Mouse (Mus musculus) splenic B cell, adult 2 months (primary cell): Measurements from ENCODE around the gene Ms4a2.

Experiments used
- DNase-seq: peaks from one replicate; pipeline ENCODE4 v3.0.0-alpha.2; 2011; ENCODE audit warnings: low read depth, low spot score
- H3K27me3 ChIP-seq: 2 replicates; pipeline ENCODE4 v1.6.1; 2012; ENCODE audit warnings: mild to moderate bottlenecking, low read length, moderate library complexity, mixed read lengths; ENCODE audit not compliant: control insufficient read depth, poor library complexity, insufficient read depth, severe bottlenecking
- H3K36me3 ChIP-seq: 2 replicates; pipeline ENCODE4 v1.6.1; 2012; ENCODE audit warnings: mild to moderate bottlenecking, low read length, moderate library complexity, mixed read lengths; ENCODE audit not compliant: control insufficient read depth, poor library complexity, insufficient read depth, severe bottlenecking

Ms4a2 gene

DNA sequence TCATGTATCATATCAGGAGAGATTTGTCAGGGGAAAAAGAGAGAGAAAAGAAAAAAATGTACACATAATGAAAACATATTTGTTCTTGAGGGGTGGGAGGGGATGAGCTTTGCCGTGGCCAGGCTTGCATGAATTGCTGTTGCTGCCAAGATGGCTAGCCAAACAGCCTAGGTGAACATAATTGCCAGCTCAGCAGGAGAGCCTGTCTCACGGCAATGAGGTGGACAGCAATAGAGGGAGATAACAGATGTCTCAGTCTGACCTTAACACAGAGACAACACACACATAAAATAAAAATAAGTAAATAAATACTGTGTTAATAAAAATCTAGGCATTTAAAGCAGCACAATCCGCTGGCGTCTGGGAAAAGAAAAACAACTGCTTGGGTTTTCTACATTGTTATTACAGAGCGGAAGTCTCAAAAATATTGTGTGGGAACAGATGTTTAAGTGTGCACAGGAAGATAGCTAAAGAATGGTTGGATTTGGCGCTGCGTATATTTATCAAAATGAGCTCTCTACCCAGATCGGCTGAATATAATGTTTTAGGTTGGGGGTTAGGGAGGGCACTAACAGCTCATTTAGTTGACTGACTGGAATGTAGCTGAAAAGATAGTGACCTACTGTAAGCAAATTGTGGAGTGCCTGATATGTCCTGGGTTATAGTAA lies 9.6 kb downstream of the Ms4a2 start:
- Histone ChIP-seq H3K27me3 (no peaks in the 10 kb centered on the region), H3K36me3 (no peaks in the 10 kb centered on the region)
- DNase-seq = no peak

DNA sequence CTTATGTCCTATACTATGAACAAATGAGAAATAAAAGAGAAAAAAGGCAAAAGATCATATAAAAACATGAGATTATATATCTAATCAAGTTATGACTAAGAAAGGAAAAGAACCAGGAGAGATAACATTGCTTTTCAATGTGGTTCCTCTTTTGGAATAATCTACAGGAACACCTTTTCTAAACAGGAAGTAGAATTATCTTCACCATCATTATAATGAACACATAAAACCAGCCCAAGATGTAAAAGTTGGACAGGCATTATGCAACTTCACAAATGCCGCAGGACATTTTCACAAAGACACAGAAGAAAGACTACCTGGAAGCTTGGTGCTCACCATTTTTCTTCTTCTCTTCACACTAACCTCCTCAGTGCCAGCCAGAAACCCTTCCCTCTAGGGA lies 10.4 kb downstream of the Ms4a2 start:
- Histone ChIP-seq H3K36me3 (no peaks in the 10 kb centered on the region), H3K27me3 (no peaks in the 10 kb centered on the region)
- DNase-seq = no peak

DNA sequence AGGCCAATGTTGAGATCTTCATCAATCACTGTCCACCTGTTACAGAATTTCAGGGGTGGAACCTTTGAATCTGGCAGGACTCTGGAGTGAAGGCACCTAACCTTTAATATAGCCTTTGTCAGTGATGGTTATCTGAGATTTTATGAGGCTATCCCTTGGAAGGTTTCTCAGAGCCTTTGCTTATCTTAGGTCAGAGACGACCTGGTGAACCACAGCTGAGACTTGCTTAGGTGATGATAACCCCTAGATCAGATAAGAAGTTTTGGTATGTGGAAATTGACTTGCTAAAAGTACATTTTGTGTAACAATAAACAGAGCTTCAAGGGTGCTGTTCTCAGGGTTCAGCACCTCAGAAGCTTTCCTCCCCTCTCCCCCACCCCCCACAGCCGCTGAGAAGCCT lies 11.2 kb downstream of the Ms4a2 start:
- H3K27me3 ChIP-seq = no peaks in the 10 kb centered on the region
- no peak for DNase-seq
- no peaks in the 10 kb centered on the region for H3K36me3 ChIP-seq

DNA sequence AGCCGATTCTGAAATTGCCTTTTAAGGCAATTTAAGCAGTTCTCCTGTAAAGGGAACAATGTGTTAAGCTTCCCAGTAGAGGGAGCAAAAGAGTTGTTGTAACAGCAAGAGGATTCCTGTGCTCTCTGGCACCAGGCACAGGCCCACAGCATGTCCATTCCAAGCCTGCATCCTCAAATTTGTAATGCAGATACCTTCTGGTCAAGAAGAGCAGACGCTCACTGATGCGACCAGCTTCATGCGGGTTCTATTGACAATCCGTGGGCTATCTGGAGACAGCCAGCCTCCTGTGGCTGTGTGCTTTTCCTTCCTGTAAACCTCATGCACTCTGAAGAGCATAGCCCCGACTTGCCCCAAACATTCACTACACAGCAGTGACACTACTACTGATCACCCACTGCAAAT lies 12.0 kb downstream of the Ms4a2 start:
- Histone ChIP-seq H3K36me3 (no peaks in the 10 kb centered on the region), H3K27me3 (no peaks in the 10 kb centered on the region)
- peak; percentile 77 for DNase-seq

DNA sequence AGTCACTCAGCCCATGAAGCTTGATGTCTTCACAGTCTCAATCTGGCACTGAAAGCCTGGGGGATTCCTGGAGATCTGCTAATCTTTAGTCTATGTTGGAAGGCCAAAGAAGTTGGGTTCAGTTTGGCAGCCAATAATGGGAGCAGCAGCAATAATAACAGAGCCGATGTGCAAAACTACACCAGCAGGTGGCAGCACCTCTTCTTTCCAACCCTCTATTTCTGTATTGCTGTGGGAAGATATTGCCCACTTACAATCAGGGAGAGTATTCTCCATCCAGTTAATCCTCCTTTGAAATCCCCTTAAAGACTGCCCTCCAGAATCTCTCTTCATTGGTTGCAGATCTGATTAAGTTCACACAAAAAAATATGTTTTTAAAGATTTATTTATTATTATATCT lies 15.3 kb downstream of the Ms4a2 start:
- no peaks in the 10 kb centered on the region for H3K36me3 ChIP-seq
- H3K27me3 ChIP-seq = no peaks in the 10 kb centered on the region
- peak; percentile 79 for DNase-seq

DNA sequence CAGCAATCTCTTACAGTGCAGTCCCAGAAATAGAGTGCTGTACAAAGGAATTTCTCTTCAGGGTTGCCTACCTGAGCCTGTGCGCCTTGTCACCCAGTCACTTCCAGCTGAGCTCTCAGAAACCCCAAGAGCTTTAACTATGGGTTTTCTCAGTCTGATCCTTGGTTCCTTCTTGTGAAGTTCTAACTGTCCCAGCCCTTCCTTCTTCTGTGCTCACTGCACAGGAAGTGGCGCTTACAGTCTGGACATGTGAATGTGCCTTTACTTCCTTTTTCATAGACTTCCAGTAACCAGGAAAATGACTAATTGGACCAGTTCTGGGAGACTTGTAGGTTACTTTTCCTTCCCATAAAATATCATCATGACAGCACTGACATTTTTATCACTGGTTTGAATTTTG lies 18.9 kb downstream of the Ms4a2 start, which contains the start of gene Ms4a6d:
Gene Ms4a6d, minus strand, starts transcription at position 247 of the 400 bp plus-strand sequence.
- no peak for DNase-seq
- H3K27me3 ChIP-seq = no peaks in the 10 kb centered on the region
- no peaks in the 10 kb centered on the region for H3K36me3 ChIP-seq

DNA sequence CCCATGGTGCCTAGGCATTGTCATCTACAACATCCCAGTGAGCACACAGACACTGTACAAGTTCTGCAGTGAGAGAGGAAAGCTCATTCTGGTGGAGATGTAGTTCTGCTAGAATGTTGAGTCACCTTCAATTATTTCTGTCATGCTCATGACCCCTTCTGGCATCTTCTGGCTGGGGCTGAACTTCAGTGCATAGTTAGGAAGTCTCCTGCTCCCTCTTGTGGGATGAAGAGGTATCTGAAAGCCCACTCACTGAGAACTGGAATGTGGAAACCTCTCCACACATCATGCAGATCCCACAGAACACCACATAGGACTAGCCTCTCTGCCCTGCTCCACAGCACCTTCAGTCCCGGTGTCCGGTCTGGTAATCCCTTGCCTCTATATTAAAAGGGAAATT lies 21.5 kb downstream of the Ms4a2 start:
- peak; percentile 85 for DNase-seq
- no peaks in the 10 kb centered on the region for H3K36me3 ChIP-seq
- H3K27me3 ChIP-seq = no peaks in the 10 kb centered on the region

DNA sequence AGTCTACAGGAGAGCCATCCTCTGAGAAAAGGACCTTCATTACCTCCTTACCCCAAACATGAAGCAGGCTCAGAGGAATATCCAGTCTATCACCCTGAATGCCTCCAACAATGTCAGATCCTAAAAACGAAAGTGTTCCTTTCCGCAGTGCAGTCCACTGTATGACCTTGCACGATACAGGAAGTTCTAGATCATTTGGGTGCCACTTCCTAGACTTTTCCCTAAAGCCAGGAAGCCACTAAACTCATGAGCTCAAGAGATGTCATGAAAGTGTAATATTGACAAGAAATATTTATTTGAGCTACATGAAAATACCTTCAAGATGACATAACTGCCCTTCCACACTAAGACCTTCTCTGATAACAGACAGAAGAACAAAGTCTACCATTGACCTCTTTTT lies 22.2 kb downstream of the Ms4a2 start:
- no peaks in the 10 kb centered on the region for H3K36me3 ChIP-seq
- no peaks in the 10 kb centered on the region for H3K27me3 ChIP-seq
- no peak for DNase-seq

DNA sequence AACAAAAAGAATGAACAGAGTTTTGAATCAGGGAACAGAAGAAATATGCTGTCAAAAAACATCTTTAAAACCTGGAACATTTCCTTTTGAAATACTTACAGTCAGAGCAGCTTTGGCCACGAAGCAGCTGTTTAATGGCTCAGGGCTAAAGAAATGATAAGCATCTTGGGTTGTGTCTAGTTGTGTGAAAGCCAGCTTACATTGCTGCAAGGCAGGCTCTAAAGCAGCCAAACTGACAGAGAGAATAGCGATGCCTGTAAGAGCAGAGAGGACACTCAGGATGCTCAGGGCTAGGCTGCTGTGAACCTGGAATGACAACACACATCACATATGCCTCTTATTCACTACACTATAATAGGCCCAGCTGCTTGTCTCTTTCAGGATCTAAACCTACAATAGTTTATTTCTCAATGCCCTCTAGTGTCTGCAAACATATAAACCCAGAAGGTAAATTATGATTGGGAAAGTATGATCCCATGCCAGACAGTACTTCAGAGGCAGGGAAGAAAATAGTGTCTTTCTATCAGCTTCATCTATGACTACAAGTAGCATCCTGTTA lies 33.5 kb downstream of the Ms4a2 start:
- no peaks in the 10 kb centered on the region for H3K36me3 ChIP-seq
- no peaks in the 10 kb centered on the region for H3K27me3 ChIP-seq
- DNase-seq = peak; percentile 13

DNA sequence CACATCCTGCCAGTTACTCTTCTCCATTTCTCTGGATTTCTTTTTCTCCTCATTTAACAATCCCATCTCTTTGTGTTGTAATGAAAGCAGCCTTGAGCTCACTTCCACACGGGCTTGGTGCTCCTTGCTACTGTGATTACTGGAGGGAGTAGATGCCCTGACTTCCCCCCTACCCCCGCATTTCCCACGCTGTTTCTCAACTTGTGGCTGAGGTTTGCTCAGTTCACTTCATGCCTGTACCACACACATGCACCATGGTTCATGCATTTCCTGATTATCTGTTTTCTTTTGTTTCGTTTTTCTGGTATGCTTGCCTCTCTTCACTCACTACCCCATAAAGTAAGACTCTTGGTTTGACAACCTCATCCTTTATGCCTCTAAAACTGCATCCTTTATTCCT lies 34.3 kb downstream of the Ms4a2 start:
- DNase-seq = peak; percentile 40
- H3K27me3 ChIP-seq = no peaks in the 10 kb centered on the region

DNA sequence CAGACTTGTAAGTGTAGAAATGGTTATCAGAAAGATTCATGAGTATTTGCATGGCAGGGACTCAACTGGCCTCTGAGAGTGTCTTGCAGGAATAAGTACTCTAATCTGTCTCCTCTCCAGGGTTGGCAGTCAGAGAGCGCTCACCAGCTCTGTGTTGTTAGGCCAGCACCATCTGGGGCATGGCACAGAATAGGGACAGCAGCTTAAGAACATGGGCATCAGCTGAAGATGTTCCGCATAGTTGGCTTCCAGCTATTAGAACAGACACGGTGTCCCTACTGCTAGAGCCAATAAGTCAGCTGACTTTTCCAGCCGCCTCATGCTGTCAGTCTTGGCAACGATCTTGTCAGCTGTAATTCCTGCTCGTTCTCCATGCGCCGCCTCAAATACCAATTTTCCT lies 48.6 kb downstream of the Ms4a2 start:
- no peaks in the 10 kb centered on the region for H3K36me3 ChIP-seq
- no peak for DNase-seq
- H3K27me3 ChIP-seq = no peaks in the 10 kb centered on the region

More for the DNA sequence above, 34.3 kb downstream of the Ms4a2 start:
- H3K36me3 ChIP-seq = no peaks in the 10 kb centered on the region
